Mouse (Mus musculus) intestine, postnatal 0 days (tissue): ENCODE data around the gene Calr4. TPM values are rescaled to one million over a fixed set of nuclear protein-coding genes. Genes with fewer than 3 reads are reported as not detected.
A peak's percentile ranks its signal among the peaks of the same experiment; 100 is the strongest.

Experiments
- ATAC-seq: fragments of 200-750 bp; cut with Nextera tagmentation; 2 replicates; pipeline ENCODE4 v1.8.0; 2017; ENCODE audit warnings: mild to moderate bottlenecking, moderate TSS enrichment, moderate library complexity
- H3K27ac ChIP-seq: fragments of 300-500 bp; sonication (generic); 2 replicates; pipeline ENCODE4 v1.5.1; 2014; ENCODE audit warnings: mild to moderate bottlenecking, low read depth, low read length, moderate library complexity
- H3K27me3 ChIP-seq: fragments of 300-500 bp; sonication (generic); replicated peaks from 2 replicates; pipeline ENCODE4 v1.6.1; 2014; ENCODE audit warnings: low read length, mixed read lengths; ENCODE audit not compliant: control insufficient read depth, insufficient read depth
- H3K36me3 ChIP-seq: fragments of 300-500 bp; sonication (generic); 2 replicates; pipeline ENCODE4 v1.6.1; 2014; ENCODE audit warnings: mild to moderate bottlenecking, moderate library complexity; ENCODE audit not compliant: control insufficient read depth, insufficient read depth
- H3K4me1 ChIP-seq: fragments of 300-500 bp; sonication (generic); replicated peaks from 2 replicates; pipeline ENCODE4 v1.6.1; 2014; ENCODE audit warnings: antibody characterized with exemption, low read length, mixed read lengths; ENCODE audit not compliant: control insufficient read depth, insufficient read depth
- H3K4me2 ChIP-seq: fragments of 300-500 bp; sonication (generic); replicated peaks from 2 replicates; pipeline ENCODE4 v1.6.1; 2014; ENCODE audit warnings: low read depth, mild to moderate bottlenecking, moderate library complexity
- H3K4me3 ChIP-seq: fragments of 300-500 bp; sonication (generic); 2 replicates; pipeline ENCODE4 v1.5.1; 2014; ENCODE audit warnings: low read depth, low read length
- H3K9ac ChIP-seq: fragments of 300-500 bp; sonication (generic); 2 replicates; pipeline ENCODE4 v1.6.1; 2014; ENCODE audit warnings: mild to moderate bottlenecking, low read depth, low read length
- H3K9me3 ChIP-seq: fragments of 300-500 bp; sonication (generic); 2 replicates; pipeline ENCODE4 v1.6.1; 2016; ENCODE audit warnings: mixed run types; ENCODE audit not compliant: control insufficient read depth
- CTCF ChIP-seq: sonication (generic); IDR thresholded peaks from 2 replicates; pipeline ENCODE4 v1.5.1; 2016; ENCODE audit warnings: low read depth, mild to moderate bottlenecking, control low read depth, antibody characterized with exemption, moderate library complexity
- WGBS: fragments of 180-500 bp; shearing (Covaris S2); extraction: QIAGEN DNeasy Blood & Tissue Kit; methylation state at CpG from one replicate; pipeline ENCODE4 v1.1.7; 2014; 5-methylcytosine and 5-hydroxymethylcytosine counted together
- polyA plus RNA-seq: library from polyadenylated mRNA; unstranded; fragments of >200 nt; fragmentation: Nextera tagmentation; extraction: Ambion mirVana; gene quantifications from 2 replicates; pipeline ENCODE4 v1.2.1, GENCODE M21; 2015

Calr4 gene
- polyA plus RNA-seq, 1 experiment from 2014 or later, result 0.05 TPM

DNA sequence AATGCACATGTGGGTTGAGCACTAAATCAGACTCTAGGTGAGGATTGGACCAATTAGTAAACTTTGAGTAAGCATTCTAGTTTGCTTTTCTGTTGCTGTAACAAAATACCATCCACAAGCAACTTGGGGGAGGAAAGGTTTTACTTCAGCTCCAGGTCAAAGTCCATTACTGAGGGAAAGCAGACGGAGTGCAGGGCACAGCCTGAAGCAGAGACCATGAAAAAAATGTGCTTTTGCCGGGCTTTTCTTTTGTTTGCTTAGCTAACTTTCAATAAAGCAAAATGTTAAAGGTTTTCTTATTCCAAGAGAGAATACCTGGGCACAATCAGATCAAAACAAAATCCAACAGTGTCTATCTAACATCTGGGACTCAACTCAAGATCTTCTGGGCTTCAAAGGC, 32.5 kb downstream of the Calr4 start:
- Histone ChIP-seq H3K9ac (no peak overlapping the region), H3K9me3 (no peaks in the 10 kb centered on the region), H3K4me2 (no peak overlapping the region), H3K4me3 (no peak overlapping the region), H3K4me1 (no peaks in the 10 kb centered on the region), H3K27ac (no peak overlapping the region), H3K36me3 (no peaks in the 10 kb centered on the region), H3K27me3 (no peaks in the 10 kb centered on the region)
- ATAC-seq, result no peak
- 37% methylated on average over 2 of the region's 2 CpGs for WGBS
- no peak for TF ChIP-seq CTCF

DNA sequence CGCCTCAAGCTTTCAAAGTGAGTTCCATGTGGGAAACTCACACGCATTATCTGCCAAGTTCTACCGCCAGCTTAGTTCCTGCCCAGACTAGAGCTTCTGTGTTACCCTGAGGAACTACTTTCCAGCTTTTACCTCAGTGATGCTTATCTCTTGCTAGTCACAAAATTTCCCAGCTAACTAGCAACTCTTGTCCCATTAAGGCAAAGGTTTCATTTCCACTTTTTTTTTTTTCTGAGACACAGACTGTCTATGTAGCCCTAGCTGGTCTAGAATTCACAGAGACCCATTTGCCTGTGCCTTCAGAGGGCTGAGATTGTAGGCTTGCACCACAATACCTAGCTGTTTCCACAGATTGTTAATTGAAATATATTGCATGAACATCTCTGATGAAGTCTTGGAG, 33.2 kb downstream of the Calr4 start:
- H3K9ac ChIP-seq, result no peak overlapping the region
- TF ChIP-seq CTCF, result no peak
- H3K9me3 ChIP-seq, result no peaks in the 10 kb centered on the region
- H3K4me2 ChIP-seq, result no peak overlapping the region
- no peak overlapping the region for H3K4me3 ChIP-seq
- H3K27ac ChIP-seq, result no peak overlapping the region
- WGBS, result 85% methylated on average over 3 of the region's 3 CpGs
- H3K36me3 ChIP-seq, result no peaks in the 10 kb centered on the region
- ATAC-seq, result no peak
- H3K27me3 ChIP-seq, result no peaks in the 10 kb centered on the region
- H3K4me1 ChIP-seq, result no peaks in the 10 kb centered on the region

GRCm38 (mm10) chr4:109268903-109269302, 34.6 kb downstream of the Calr4 start:
- no peak overlapping the region for H3K27ac ChIP-seq
- no peak overlapping the region for H3K9ac ChIP-seq
- H3K27me3 ChIP-seq, result no peaks in the 10 kb centered on the region
- no peak overlapping the region for H3K4me3 ChIP-seq
- no peaks in the 10 kb centered on the region for H3K9me3 ChIP-seq
- no peaks in the 10 kb centered on the region for H3K4me1 ChIP-seq
- TF ChIP-seq CTCF, result peak; percentile 24; the same call in 1 of the 2 replicates
- no peaks in the 10 kb centered on the region for H3K36me3 ChIP-seq
- WGBS, result 81% methylated on average over 3 of the region's 3 CpGs
- no peak overlapping the region for H3K4me2 ChIP-seq
- no peak for ATAC-seq

- no peaks in the 10 kb centered on the region for H3K9me3 ChIP-seq
- no peak for TF ChIP-seq CTCF
- no peaks in the 10 kb centered on the region for H3K36me3 ChIP-seq
- WGBS, result 91% methylated on average over 4 of the region's 4 CpGs
- ATAC-seq, result no peak
- H3K27me3 ChIP-seq, result no peaks in the 10 kb centered on the region
- H3K27ac ChIP-seq, result no peak overlapping the region
- no peak overlapping the region for H3K4me2 ChIP-seq
- H3K4me3 ChIP-seq, result no peak overlapping the region
- H3K9ac ChIP-seq, result no peak overlapping the region
- H3K4me1 ChIP-seq, result no peaks in the 10 kb centered on the region
Measured at GRCm38 (mm10) chr4:109271803-109272202, 37.5 kb downstream of the Calr4 start.

DNA sequence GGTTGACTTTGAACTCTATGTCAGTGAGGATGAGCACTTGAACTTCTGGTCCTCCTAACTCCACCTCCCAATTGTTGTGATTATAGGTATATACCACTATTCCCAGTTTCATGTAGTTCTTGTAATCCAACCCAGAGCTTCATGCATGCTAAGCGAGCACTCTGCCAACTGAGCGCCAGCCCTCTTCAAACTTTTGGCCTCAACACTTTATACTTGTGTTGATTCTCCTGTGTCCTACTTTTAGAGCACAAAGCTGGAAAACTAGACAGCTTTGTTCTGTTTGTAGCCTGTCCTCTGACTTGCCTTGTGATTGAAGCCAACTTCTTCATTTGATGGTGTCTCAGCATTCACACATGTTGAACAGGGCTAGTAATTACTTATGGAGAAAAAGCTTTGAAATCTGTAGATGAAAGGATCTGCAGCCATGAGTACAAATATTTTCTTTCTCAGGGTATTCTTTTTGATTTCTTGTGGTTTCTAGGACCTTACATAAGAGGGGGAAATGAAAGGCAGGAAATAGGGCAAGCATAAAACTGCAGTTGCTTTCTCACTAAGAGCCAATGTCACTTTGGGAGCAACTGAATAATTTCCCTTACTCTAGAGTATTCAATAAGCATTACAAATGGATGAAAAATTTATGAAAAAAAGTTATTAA, 39.4 kb downstream of the Calr4 start:
- Histone ChIP-seq H3K9me3 (no peaks in the 10 kb centered on the region), H3K27me3 (no peaks in the 10 kb centered on the region), H3K36me3 (no peaks in the 10 kb centered on the region), H3K4me1 (no peaks in the 10 kb centered on the region), H3K4me2 (no peak overlapping the region), H3K27ac (no peak overlapping the region), H3K4me3 (no peak overlapping the region), H3K9ac (no peak overlapping the region)
- 91% methylated on average over 2 of the region's 2 CpGs for WGBS
- TF ChIP-seq CTCF, result no peak
- no peak for ATAC-seq

DNA sequence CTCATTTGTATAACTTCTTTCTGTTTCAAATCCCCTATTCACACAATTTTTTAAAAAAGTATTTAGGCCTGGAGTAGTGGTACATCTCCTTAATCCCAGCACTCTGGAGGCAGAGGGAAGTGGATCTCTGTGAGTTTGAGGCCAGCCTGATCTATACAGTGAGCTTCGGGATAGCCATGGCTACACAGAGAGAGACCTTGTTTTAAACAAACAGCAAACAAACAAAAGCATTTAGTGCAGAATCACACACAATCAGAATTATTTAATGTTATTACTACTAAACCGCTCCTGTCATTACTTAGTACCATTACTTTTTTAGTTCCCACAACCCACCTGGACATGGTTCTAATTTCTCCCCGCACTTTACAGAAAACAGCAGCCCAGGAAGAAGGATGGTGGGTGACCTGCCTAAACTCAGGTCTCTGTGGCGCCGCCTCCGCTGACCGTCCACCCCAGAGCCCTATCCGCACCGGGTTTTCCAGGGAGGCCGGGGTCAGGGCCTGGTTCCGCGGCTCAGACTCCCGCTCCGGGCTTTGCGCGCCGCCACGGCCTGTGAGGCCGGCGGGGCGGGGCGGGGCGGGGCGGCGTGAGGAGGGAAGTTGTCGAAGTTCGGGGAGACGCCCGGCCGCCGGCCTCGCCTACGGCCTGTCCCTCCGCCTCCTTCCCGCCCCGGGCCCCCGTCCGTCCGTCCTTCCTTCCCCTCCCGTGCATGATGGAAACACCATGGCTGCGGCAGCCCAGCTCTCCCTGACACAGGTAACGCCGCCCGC, 45.6 kb downstream of the Calr4 start, which contains the start of gene Eps15:
Gene Eps15, plus strand, starts transcription at position 580 of the 770 bp plus-strand sequence.
- WGBS, result 4% methylated on average over 20 of the region's 44 CpGs
- TF ChIP-seq CTCF, result no peak
- H3K4me1 ChIP-seq, result no peaks in the 10 kb centered on the region; the same call in 1 of the 2 replicates
- peak; percentile 96 for ATAC-seq
- no peaks in the 10 kb centered on the region for H3K36me3 ChIP-seq
- peak within 1 kb of the TSS; percentile 88 for H3K27ac ChIP-seq
- no peaks in the 10 kb centered on the region for H3K27me3 ChIP-seq
- H3K4me2 ChIP-seq, result peak within 1 kb of the TSS; percentile 91
- H3K4me3 ChIP-seq, result peak within 1 kb of the TSS; percentile 95
- H3K9me3 ChIP-seq, result no peaks in the 10 kb centered on the region
- peak within 1 kb of the TSS; percentile 91 for H3K9ac ChIP-seq
